Mouse (Mus musculus): ENCODE results near the gene Ubb.

- TF ChIP-seq CTCF (IDR thresholded peaks at IDR 0.05; ENCODE audit: insufficient read depth, low read length) = no peak
- TF ChIP-seq POLR2A (IDR thresholded peaks at IDR 0.05; ENCODE audit: borderline replicate concordance, extremely low read depth, low read depth, low read length) = no peak
Measured at GRCm38 (mm10) chr11:62537089-62537488, 13.9 kb upstream of the Ubb start.
